Mouse (Mus musculus) olfactory bulb, adult 2 months (tissue): ENCODE results near the gene Fance.

ENCODE experiments used
- CTCF ChIP-seq: fragments of 200-500 bp; IDR thresholded peaks from 2 replicates; pipeline ENCODE4 v1.5.1; 2012; ENCODE audit warnings: low read depth, mild to moderate bottlenecking, low read length, moderate library complexity; ENCODE audit not compliant: insufficient read depth
- POLR2A ChIP-seq: fragments of 200-500 bp; IDR thresholded peaks from 2 replicates; pipeline ENCODE4 v1.6.1; 2012; ENCODE audit warnings: mild to moderate bottlenecking, low read depth, low read length, moderate library complexity; ENCODE audit not compliant: insufficient read depth

GRCm38 (mm10) chr17:28349901-28350465, 36.7 kb downstream of the Fance start:
- no peak for TF ChIP-seq POLR2A
- TF ChIP-seq CTCF: no peak
